Mouse (Mus musculus) B cell, adult 2 months (primary cell): Measurements from ENCODE around the gene Poldip3.

Source experiments
- DNase-seq, 2 experiments: peaks; one replicate each; pipeline ENCODE4 v3.0.0; 2022

Poldip3 gene

DNA sequence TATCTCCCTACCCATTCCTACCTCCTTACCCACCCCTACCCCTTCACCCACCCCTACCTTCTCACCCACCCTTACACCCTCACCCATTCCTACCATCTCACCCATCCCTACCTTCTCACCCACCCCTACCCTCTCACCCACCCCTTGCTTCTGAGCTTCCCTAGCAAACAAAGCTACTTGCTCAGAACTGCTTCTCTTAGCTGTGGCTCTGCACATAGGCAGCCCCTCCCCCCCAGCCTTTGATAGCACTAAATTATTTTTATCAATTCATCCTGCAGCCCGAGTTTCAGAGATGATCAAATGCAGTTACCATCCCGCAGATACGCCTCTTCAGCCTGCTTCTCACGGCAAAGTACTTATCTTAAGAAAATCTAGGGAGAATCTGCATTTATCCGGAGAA is 65.7 kb downstream of the Poldip3 start:
- DNase-seq, result no peak
